Mouse (Mus musculus): Measurements from ENCODE around the gene Myl4. TPM values are rescaled to one million over a fixed set of nuclear protein-coding genes. Genes with fewer than 3 reads are reported as not detected.

Myl4 gene
- total and polyA plus RNA-seq, 2 experiments from 2014 or later = 758 to 1,182 TPM

DNA sequence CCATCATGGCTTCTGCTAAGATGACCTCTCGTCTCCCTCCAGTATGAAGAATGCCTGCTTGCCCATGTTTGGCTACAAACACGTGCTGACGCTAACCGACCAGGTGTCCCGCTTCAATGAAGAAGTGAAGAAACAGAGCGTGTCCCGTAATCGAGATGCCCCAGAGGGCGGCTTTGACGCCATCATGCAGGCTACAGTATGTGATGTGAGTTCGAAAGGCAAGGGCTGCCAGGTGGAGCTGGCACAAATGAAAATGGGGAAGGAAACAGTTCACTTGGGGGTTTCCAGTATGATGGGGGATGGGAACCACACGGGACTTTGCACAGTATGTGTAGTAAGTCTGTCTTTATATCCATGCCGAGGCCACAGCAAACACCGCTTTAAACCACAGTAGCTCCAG, 86.5 kb downstream of the Myl4 start:
- H3K9ac ChIP-seq (replicated peaks; ENCODE audit: low read depth, low read length) = no peak overlapping the region
- H3K4me2 ChIP-seq (ENCODE audit: low read depth, low read length) = no peak overlapping the region
- no peak overlapping the region for H3K4me3 ChIP-seq (ENCODE audit: low read depth, low read length)
- no peaks in the 10 kb centered on the region for H3K36me3 ChIP-seq (replicated peaks; ENCODE audit: control insufficient read depth, insufficient read depth, low read length)
- DNase-seq (ENCODE audit: low spot score) = no peak
- no peaks in the 10 kb centered on the region for H3K27me3 ChIP-seq (ENCODE audit: control insufficient read depth, insufficient read depth, low read length)
- no peak for TF ChIP-seq EP300 (IDR thresholded peaks at IDR 0.05; ENCODE audit: low read depth)
- no peak for TF ChIP-seq CTCF (IDR thresholded peaks at IDR 0.05; ENCODE audit: low read depth)
- H3K27ac ChIP-seq (ENCODE audit: low read depth) = no peak overlapping the region
- H3K9me3 ChIP-seq (replicated peaks; ENCODE audit: control insufficient read depth, low read length) = no peaks in the 10 kb centered on the region
- no peaks in the 10 kb centered on the region for H3K4me1 ChIP-seq (ENCODE audit: control insufficient read depth, insufficient read depth)
- 86% methylated on average over 14 of the region's 14 CpGs for WGBS
- no peak for ATAC-seq (ENCODE audit: insufficient read depth, low read depth)

DNA sequence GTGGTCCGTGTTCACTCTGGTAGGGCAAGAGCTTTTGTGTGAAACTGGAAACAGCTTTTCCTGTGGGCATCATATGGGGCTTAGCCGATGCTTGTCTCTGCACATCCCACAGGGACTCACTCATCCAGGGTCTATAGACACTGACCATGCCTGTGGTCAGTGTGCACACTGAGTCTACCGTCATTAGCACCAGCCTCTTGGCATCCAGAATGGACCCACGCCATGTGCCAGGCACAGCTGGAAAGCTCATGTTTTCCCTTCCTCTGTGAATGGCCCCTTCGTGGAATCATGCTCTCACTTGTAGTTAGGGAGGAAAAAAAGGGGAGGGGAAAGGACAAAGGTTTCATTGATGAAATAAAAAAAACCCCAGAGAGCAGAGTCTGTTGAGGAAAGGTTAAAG, 87.5 kb downstream of the Myl4 start:
- WGBS = 71% methylated on average over 5 of the region's 5 CpGs
- Histone ChIP-seq H3K4me3 (ENCODE audit: low read depth, low read length) (no peak overlapping the region), H3K4me1 (ENCODE audit: control insufficient read depth, insufficient read depth) (no peaks in the 10 kb centered on the region), H3K9me3 (replicated peaks; ENCODE audit: control insufficient read depth, low read length) (no peaks in the 10 kb centered on the region), H3K36me3 (replicated peaks; ENCODE audit: control insufficient read depth, insufficient read depth, low read length) (no peaks in the 10 kb centered on the region), H3K27me3 (ENCODE audit: control insufficient read depth, insufficient read depth, low read length) (no peaks in the 10 kb centered on the region), H3K27ac (ENCODE audit: low read depth) (no peak overlapping the region), H3K4me2 (ENCODE audit: low read depth, low read length) (no peak overlapping the region), H3K9ac (replicated peaks; ENCODE audit: low read depth, low read length) (no peak overlapping the region)
- ATAC-seq (ENCODE audit: insufficient read depth, low read depth) (no peak), DNase-seq (ENCODE audit: low spot score) (no peak)
- TF ChIP-seq CTCF (IDR thresholded peaks at IDR 0.05; ENCODE audit: low read depth) (no peak), EP300 (IDR thresholded peaks at IDR 0.05; ENCODE audit: low read depth) (no peak)

DNA sequence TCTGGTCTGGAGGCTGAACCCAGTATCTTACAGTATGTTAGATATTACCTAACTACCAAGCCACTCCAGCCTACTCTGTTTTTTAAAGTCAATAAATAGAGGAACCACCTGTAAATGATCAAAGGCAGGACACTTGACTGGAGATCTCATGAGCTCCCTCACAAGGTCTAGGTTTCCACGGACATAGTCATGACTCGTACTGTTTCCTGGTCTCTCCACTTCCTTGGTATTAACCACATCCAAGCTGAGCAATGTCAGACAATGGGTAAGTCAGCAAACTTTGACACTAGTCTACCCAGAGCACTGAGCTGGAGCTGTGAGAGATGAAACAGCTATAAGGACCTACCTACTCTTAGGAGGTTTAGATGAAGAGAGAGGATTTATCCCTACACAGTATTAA, 88.4 kb downstream of the Myl4 start:
- TF ChIP-seq EP300 (IDR thresholded peaks at IDR 0.05; ENCODE audit: low read depth) (no peak), CTCF (IDR thresholded peaks at IDR 0.05; ENCODE audit: low read depth) (no peak)
- no peak for DNase-seq (ENCODE audit: low spot score)
- H3K4me1 ChIP-seq (ENCODE audit: control insufficient read depth, insufficient read depth) = no peaks in the 10 kb centered on the region
- no peaks in the 10 kb centered on the region for H3K27me3 ChIP-seq (ENCODE audit: control insufficient read depth, insufficient read depth, low read length)
- H3K9me3 ChIP-seq (replicated peaks; ENCODE audit: control insufficient read depth, low read length) = no peaks in the 10 kb centered on the region
- no peak overlapping the region for H3K27ac ChIP-seq (ENCODE audit: low read depth)
- 59% methylated on average over 2 of the region's 2 CpGs for WGBS
- no peak overlapping the region for H3K4me3 ChIP-seq (ENCODE audit: low read depth, low read length)
- H3K4me2 ChIP-seq (ENCODE audit: low read depth, low read length) = no peak overlapping the region
- no peaks in the 10 kb centered on the region for H3K36me3 ChIP-seq (replicated peaks; ENCODE audit: control insufficient read depth, insufficient read depth, low read length)
- no peak for ATAC-seq (ENCODE audit: insufficient read depth, low read depth)
- no peak overlapping the region for H3K9ac ChIP-seq (replicated peaks; ENCODE audit: low read depth, low read length)

DNA sequence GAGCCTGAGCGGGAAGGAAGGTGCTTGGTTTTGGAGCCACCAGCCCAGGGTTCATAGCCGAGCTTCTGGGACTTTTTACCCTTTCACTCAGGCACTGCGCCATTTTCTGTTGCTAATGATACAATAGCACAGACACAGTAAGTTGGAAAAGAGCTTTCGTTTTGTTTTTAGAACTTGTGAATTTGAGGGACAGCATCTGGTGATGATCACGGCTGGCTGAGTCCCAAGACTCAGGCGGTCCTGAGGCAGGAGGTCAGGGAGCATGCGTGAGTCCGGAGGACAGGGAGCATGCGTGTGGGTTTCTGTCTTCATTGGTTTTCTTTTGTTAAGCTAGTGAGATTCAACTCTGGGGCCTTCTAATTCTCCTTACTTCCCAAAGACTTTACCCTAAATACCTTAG, 89.2 kb downstream of the Myl4 start:
- H3K9ac ChIP-seq (replicated peaks; ENCODE audit: low read depth, low read length) = no peak overlapping the region
- no peaks in the 10 kb centered on the region for H3K9me3 ChIP-seq (replicated peaks; ENCODE audit: control insufficient read depth, low read length)
- no peaks in the 10 kb centered on the region for H3K36me3 ChIP-seq (replicated peaks; ENCODE audit: control insufficient read depth, insufficient read depth, low read length)
- ATAC-seq (ENCODE audit: insufficient read depth, low read depth) (no peak), DNase-seq (ENCODE audit: low spot score) (no peak)
- H3K27me3 ChIP-seq (ENCODE audit: control insufficient read depth, insufficient read depth, low read length) = no peaks in the 10 kb centered on the region
- no peak overlapping the region for H3K27ac ChIP-seq (ENCODE audit: low read depth)
- H3K4me3 ChIP-seq (ENCODE audit: low read depth, low read length) = no peak overlapping the region
- no peak overlapping the region for H3K4me2 ChIP-seq (ENCODE audit: low read depth, low read length)
- 78% methylated on average over 9 of the region's 9 CpGs for WGBS
- TF ChIP-seq EP300 (IDR thresholded peaks at IDR 0.05; ENCODE audit: low read depth) (no peak), CTCF (IDR thresholded peaks at IDR 0.05; ENCODE audit: low read depth) (no peak)
- H3K4me1 ChIP-seq (ENCODE audit: control insufficient read depth, insufficient read depth) = no peaks in the 10 kb centered on the region

DNA sequence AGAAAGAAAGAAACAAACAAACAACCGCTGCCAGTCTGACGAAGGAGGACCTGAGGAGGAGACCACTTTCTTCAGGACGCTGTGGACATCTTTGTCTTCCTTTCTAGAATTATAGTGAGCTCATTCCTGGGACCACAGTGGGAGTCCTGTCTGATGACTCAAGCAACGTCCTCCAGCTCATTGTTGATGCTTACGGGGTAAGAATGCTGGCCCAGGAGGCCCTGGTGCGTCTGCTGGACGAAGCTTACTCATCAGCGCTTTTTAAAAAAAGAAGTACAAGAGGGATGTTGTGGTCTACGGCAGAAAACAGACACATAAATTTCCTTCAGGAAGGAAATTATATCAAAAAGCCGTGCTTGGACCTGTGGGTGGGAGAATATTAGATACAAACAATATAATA, 90.4 kb downstream of the Myl4 start:
- Histone ChIP-seq H3K27ac (ENCODE audit: low read depth) (no peak overlapping the region), H3K9me3 (replicated peaks; ENCODE audit: control insufficient read depth, low read length) (no peaks in the 10 kb centered on the region), H3K9ac (replicated peaks; ENCODE audit: low read depth, low read length) (no peak overlapping the region), H3K4me2 (ENCODE audit: low read depth, low read length) (no peak overlapping the region), H3K27me3 (ENCODE audit: control insufficient read depth, insufficient read depth, low read length) (no peaks in the 10 kb centered on the region), H3K4me1 (ENCODE audit: control insufficient read depth, insufficient read depth) (no peaks in the 10 kb centered on the region), H3K36me3 (replicated peaks; ENCODE audit: control insufficient read depth, insufficient read depth, low read length) (no peaks in the 10 kb centered on the region), H3K4me3 (ENCODE audit: low read depth, low read length) (no peak overlapping the region)
- 68% methylated on average over 10 of the region's 10 CpGs for WGBS
- TF ChIP-seq EP300 (IDR thresholded peaks at IDR 0.05; ENCODE audit: low read depth) (no peak), CTCF (IDR thresholded peaks at IDR 0.05; ENCODE audit: low read depth) (no peak)
- ATAC-seq (ENCODE audit: insufficient read depth, low read depth) = no peak
- DNase-seq (ENCODE audit: low spot score) = no peak

DNA sequence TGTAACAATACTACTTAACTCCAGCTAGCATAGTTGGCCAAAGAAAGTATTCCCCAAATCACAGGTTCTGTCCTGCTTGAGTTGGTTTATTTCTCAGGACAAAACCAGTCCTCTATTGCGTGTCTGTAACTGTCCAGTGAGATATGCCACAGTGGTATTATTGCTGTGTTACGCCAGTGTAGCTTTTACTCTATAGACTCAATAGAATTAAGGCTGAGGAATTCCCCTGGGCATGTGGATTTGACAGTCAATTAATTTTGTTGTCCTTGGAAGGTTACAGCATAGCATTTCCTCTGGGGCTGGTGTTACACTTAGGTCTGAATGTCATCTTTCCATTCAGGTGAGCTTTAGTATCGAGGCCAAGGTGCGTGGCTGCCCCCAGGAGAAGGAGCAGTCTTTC, 92.8 kb downstream of the Myl4 start:
- ATAC-seq (ENCODE audit: insufficient read depth, low read depth) (no peak), DNase-seq (ENCODE audit: low spot score) (no peak)
- H3K27ac ChIP-seq (ENCODE audit: low read depth) = no peak overlapping the region
- no peaks in the 10 kb centered on the region for H3K27me3 ChIP-seq (ENCODE audit: control insufficient read depth, insufficient read depth, low read length)
- TF ChIP-seq CTCF (IDR thresholded peaks at IDR 0.05; ENCODE audit: low read depth) = no peak
- TF ChIP-seq EP300 (IDR thresholded peaks at IDR 0.05; ENCODE audit: low read depth) = no peak
- no peaks in the 10 kb centered on the region for H3K36me3 ChIP-seq (replicated peaks; ENCODE audit: control insufficient read depth, insufficient read depth, low read length)
- WGBS = 85% methylated on average over 4 of the region's 4 CpGs
- no peaks in the 10 kb centered on the region for H3K9me3 ChIP-seq (replicated peaks; ENCODE audit: control insufficient read depth, low read length)
- no peak overlapping the region for H3K4me3 ChIP-seq (ENCODE audit: low read depth, low read length)
- H3K4me2 ChIP-seq (ENCODE audit: low read depth, low read length) = no peak overlapping the region
- H3K4me1 ChIP-seq (ENCODE audit: control insufficient read depth, insufficient read depth) = no peaks in the 10 kb centered on the region
- H3K9ac ChIP-seq (replicated peaks; ENCODE audit: low read depth, low read length) = no peak overlapping the region

Other genes starting within 250 kb of the Myl4 start
- 33.5 and 34.7 TPM in 2 replicates for gene Kansl1, start 81.8 kb upstream of the Myl4 start, total RNA-seq (2014; rRNA removed; ENCODE audit: low replicate concordance)
- gene Kansl1, start 81.8 kb upstream of the Myl4 start, polyA plus RNA-seq (2015; fragmentation: Nextera tagmentation; extraction: Ambion mirVana) = 7.5 and 8.3 TPM in 2 replicates
- 16.6 and 18.3 TPM in 2 replicates for gene Cdc27, start within 50 bp of the Myl4 start, total RNA-seq (2014; rRNA removed; ENCODE audit: low replicate concordance)
- 19.6 and 20.5 TPM in 2 replicates for gene Cdc27, start within 50 bp of the Myl4 start, polyA plus RNA-seq (2015; fragmentation: Nextera tagmentation; extraction: Ambion mirVana)
- gene Itgb3, start 57.3 kb downstream of the Myl4 start, total RNA-seq (2014; rRNA removed; ENCODE audit: low replicate concordance) = 5.2 and 16.4 TPM in 2 replicates
- gene Itgb3, start 57.3 kb downstream of the Myl4 start, polyA plus RNA-seq (2015; fragmentation: Nextera tagmentation; extraction: Ambion mirVana) = 1.6 and 1.7 TPM in 2 replicates
- not detected in 2 replicates for gene Gm11639, start 135.0 kb downstream of the Myl4 start, total RNA-seq (2014; rRNA removed; ENCODE audit: low replicate concordance)
- gene Gm11639, start 135.0 kb downstream of the Myl4 start, polyA plus RNA-seq (2015; fragmentation: Nextera tagmentation; extraction: Ambion mirVana) = under 0.01 and 0.01 TPM in 2 replicates

Measured in heart, postnatal 0 days (tissue).